Comparison of ENCODE assay signal across 24 mouse cellular contexts in genomic region chr7:57283186-57283585, GRCm38 (mm10).
"Had no signal": no experiment of that assay in that cellular context is flagged by ENCODE, and none has a peak within 500 bp of the region (broad histone marks: within the 10 kb centered on the region; RNA-seq: fewer than 3 reads in every experiment).

No protein-coding gene starts in this region.

- H3K4me1 ChIP-seq: intestine, embryonic 15.5 days; kidney, embryonic 15.5 days; limb, embryonic 12.5 days; limb, embryonic 15.5 days; megakaryocyte, embryonic 14.5 days; midbrain, embryonic 10.5 days; midbrain, embryonic 13.5 days; neural tube, embryonic 13.5 days had no signal

- H3K9ac ChIP-seq: intestine, embryonic 15.5 days; kidney, embryonic 15.5 days; limb, embryonic 12.5 days; limb, embryonic 15.5 days; liver, embryonic 14.5 days; liver, postnatal 0 days; lung, embryonic 14.5 days; midbrain, embryonic 13.5 days; neural tube, embryonic 13.5 days had no signal

- H3K27me3 ChIP-seq: intestine, embryonic 15.5 days; kidney, embryonic 15.5 days; limb, embryonic 12.5 days; limb, embryonic 15.5 days; megakaryocyte, embryonic 14.5 days; midbrain, embryonic 13.5 days; neural tube, embryonic 13.5 days had no signal

- H3K36me3 ChIP-seq: intestine, embryonic 15.5 days; kidney, embryonic 15.5 days; limb, embryonic 12.5 days; limb, embryonic 15.5 days; midbrain, embryonic 10.5 days; midbrain, embryonic 13.5 days; neural tube, embryonic 13.5 days had no signal

- H3K4me3 ChIP-seq: intestine, embryonic 15.5 days; kidney, embryonic 15.5 days; left cerebral cortex, adult 2 months; limb, embryonic 12.5 days; limb, embryonic 15.5 days; megakaryocyte, embryonic 14.5 days; midbrain, embryonic 10.5 days; midbrain, embryonic 13.5 days; myocyte; neural tube, embryonic 13.5 days had no signal

- H3K9me3 ChIP-seq: intestine, embryonic 15.5 days; kidney, embryonic 15.5 days; limb, embryonic 12.5 days; limb, embryonic 15.5 days; midbrain, embryonic 10.5 days; midbrain, embryonic 13.5 days; neural tube, embryonic 13.5 days had no signal

- ATAC-seq: intestine, embryonic 15.5 days; liver, postnatal 0 days; midbrain, embryonic 13.5 days; midbrain, embryonic 16.5 days had no signal

- H3K4me2 ChIP-seq: intestine, embryonic 15.5 days; kidney, embryonic 15.5 days; limb, embryonic 12.5 days; limb, embryonic 15.5 days; liver, embryonic 11.5 days; lung, embryonic 14.5 days; midbrain, embryonic 13.5 days; neural tube, embryonic 13.5 days had no signal

- H3K27ac ChIP-seq: intestine, embryonic 15.5 days; kidney, embryonic 15.5 days; left cerebral cortex, adult 2 months; limb, embryonic 12.5 days; limb, embryonic 15.5 days; liver, embryonic 14.5 days; midbrain, embryonic 10.5 days; midbrain, embryonic 13.5 days; neural tube, embryonic 13.5 days had no signal

- DNase-seq: kidney, adult 11 months; kidney, adult 8-10 months; kidney, postnatal 10 days; kidney, postnatal 36 days; layer of hippocampus, postnatal 36 days; liver, postnatal 0 days; lung, embryonic 14.5 days; lung, postnatal 10 days; lung, postnatal 36 days; retina, postnatal 1 day; thymus, postnatal 25 days had no signal
